Mouse (Mus musculus) skeletal muscle tissue, postnatal 0 days (tissue): Measurements from ENCODE around the gene Dnajc1. TPM values are rescaled to one million over a fixed set of nuclear protein-coding genes. Genes with fewer than 3 reads are reported as not detected.

Experiments used
- polyA plus RNA-seq: library from polyadenylated mRNA; unstranded; fragments of >200 nt; fragmentation: Nextera tagmentation; extraction: Ambion mirVana; gene quantifications from 2 replicates; pipeline ENCODE4 v1.2.1, GENCODE M21; 2015

The Dnajc1 gene
- polyA plus RNA-seq = 23.4 and 27.2 TPM in 2 replicates

GRCm38 (mm10) chr2:18392331-18393021, at the start of gene Dnajc1:
Dnajc1 (minus strand) TSS chr2:18392830.

